Mouse (Mus musculus): ENCODE results near the gene Fam187a. TPM values are rescaled to one million over a fixed set of nuclear protein-coding genes. Genes with fewer than 3 reads are reported as not detected.
A peak's percentile ranks its signal among the peaks of the same experiment; 100 is the strongest.

Fam187a gene
- polyA plus RNA-seq, 1 experiment: not detected

- no peaks in the 10 kb centered on the region for H3K9me3 ChIP-seq (replicated peaks; ENCODE audit: control insufficient read depth, insufficient read depth, low read length, poor library complexity, severe bottlenecking)
- no peaks in the 10 kb centered on the region for H3K27me3 ChIP-seq (ENCODE audit: control insufficient read depth, insufficient read depth, low read length, poor library complexity, severe bottlenecking)
- TF ChIP-seq EP300 (IDR thresholded peaks at IDR 0.05; ENCODE audit: insufficient read depth, low read depth, low read length) (no peak), CTCF (IDR thresholded peaks at IDR 0.05; ENCODE audit: low read depth, low read length) (no peak), POLR2A (IDR thresholded peaks at IDR 0.05; ENCODE audit: insufficient read depth, low read length) (no peak)
- H3K27ac ChIP-seq (ENCODE audit: insufficient read depth, low read length): no peak overlapping the region
- peak overlapping the region; percentile 64 for H3K4me3 ChIP-seq (ENCODE audit: low read depth, low read length)
- no peaks in the 10 kb centered on the region for H3K36me3 ChIP-seq (ENCODE audit: control insufficient read depth, insufficient read depth, low read length, poor library complexity, severe bottlenecking)
- H3K4me1 ChIP-seq (ENCODE audit: control insufficient read depth, insufficient read depth, low read length): no peaks in the 10 kb centered on the region
- peak overlapping the region; percentile 47 for H3K9ac ChIP-seq (ENCODE audit: low read depth, poor library complexity, severe bottlenecking)
Measured at GRCm38 (mm10) chr11:102896641-102897040, 11.7 kb downstream of the Fam187a start.

GRCm38 (mm10) chr11:102898408-102898807 is 13.4 kb downstream of the Fam187a start:
- Histone ChIP-seq H3K9me3 (replicated peaks; ENCODE audit: control insufficient read depth, insufficient read depth, low read length, poor library complexity, severe bottlenecking) (no peaks in the 10 kb centered on the region), H3K27ac (ENCODE audit: insufficient read depth, low read length) (no peak overlapping the region), H3K9ac (ENCODE audit: low read depth, poor library complexity, severe bottlenecking) (no peak overlapping the region), H3K4me3 (ENCODE audit: low read depth, low read length) (no peak overlapping the region), H3K36me3 (ENCODE audit: control insufficient read depth, insufficient read depth, low read length, poor library complexity, severe bottlenecking) (no peaks in the 10 kb centered on the region), H3K4me1 (ENCODE audit: control insufficient read depth, insufficient read depth, low read length) (no peaks in the 10 kb centered on the region), H3K27me3 (ENCODE audit: control insufficient read depth, insufficient read depth, low read length, poor library complexity, severe bottlenecking) (no peaks in the 10 kb centered on the region)
- TF ChIP-seq CTCF (IDR thresholded peaks at IDR 0.05; ENCODE audit: low read depth, low read length) (no peak), POLR2A (IDR thresholded peaks at IDR 0.05; ENCODE audit: insufficient read depth, low read length) (no peak), EP300 (IDR thresholded peaks at IDR 0.05; ENCODE audit: insufficient read depth, low read depth, low read length) (no peak)

GRCm38 (mm10) chr11:102900763-102901162 is 15.8 kb downstream of the Fam187a start, which contains the start of gene Gfap:
Gfap (minus strand) TSS chr11:102900912.
- Histone ChIP-seq H3K9ac (ENCODE audit: low read depth, poor library complexity, severe bottlenecking) (no peak within 1 kb of the TSS), H3K27me3 (ENCODE audit: control insufficient read depth, insufficient read depth, low read length, poor library complexity, severe bottlenecking) (no peaks in the 10 kb centered on the region)
- TF ChIP-seq CTCF (IDR thresholded peaks at IDR 0.05; ENCODE audit: low read depth, low read length) (peak; percentile 93), EP300 (IDR thresholded peaks at IDR 0.05; ENCODE audit: insufficient read depth, low read depth, low read length) (no peak)

GRCm38 (mm10) chr11:102901199-102901598 is 16.2 kb downstream of the Fam187a start:
- H3K4me3 ChIP-seq (ENCODE audit: low read depth, low read length): no peak overlapping the region
- H3K9ac ChIP-seq (ENCODE audit: low read depth, poor library complexity, severe bottlenecking): no peak overlapping the region
- TF ChIP-seq POLR2A (IDR thresholded peaks at IDR 0.05; ENCODE audit: insufficient read depth, low read length) (no peak), EP300 (IDR thresholded peaks at IDR 0.05; ENCODE audit: insufficient read depth, low read depth, low read length) (no peak), CTCF (IDR thresholded peaks at IDR 0.05; ENCODE audit: low read depth, low read length) (no peak)
- H3K36me3 ChIP-seq (ENCODE audit: control insufficient read depth, insufficient read depth, low read length, poor library complexity, severe bottlenecking): peaks cover 10% of the 10 kb centered on the region
- no peaks in the 10 kb centered on the region for H3K27me3 ChIP-seq (ENCODE audit: control insufficient read depth, insufficient read depth, low read length, poor library complexity, severe bottlenecking)
- no peak overlapping the region for H3K27ac ChIP-seq (ENCODE audit: insufficient read depth, low read length)
- H3K4me1 ChIP-seq (ENCODE audit: control insufficient read depth, insufficient read depth, low read length): no peaks in the 10 kb centered on the region
- H3K9me3 ChIP-seq (replicated peaks; ENCODE audit: control insufficient read depth, insufficient read depth, low read length, poor library complexity, severe bottlenecking): no peaks in the 10 kb centered on the region

More at GRCm38 (mm10) chr11:102900763-102901162, 15.8 kb downstream of the Fam187a start, which contains the start of gene Gfap:
- Histone ChIP-seq H3K4me1 (ENCODE audit: control insufficient read depth, insufficient read depth, low read length) (no peaks in the 10 kb centered on the region), H3K27ac (ENCODE audit: insufficient read depth, low read length) (no peak within 1 kb of the TSS), H3K9me3 (replicated peaks; ENCODE audit: control insufficient read depth, insufficient read depth, low read length, poor library complexity, severe bottlenecking) (no peaks in the 10 kb centered on the region), H3K36me3 (ENCODE audit: control insufficient read depth, insufficient read depth, low read length, poor library complexity, severe bottlenecking) (peaks cover 9% of the 10 kb centered on the region), H3K4me3 (ENCODE audit: low read depth, low read length) (no peak within 1 kb of the TSS)

- TF ChIP-seq EP300 (IDR thresholded peaks at IDR 0.05; ENCODE audit: insufficient read depth, low read depth, low read length) (no peak), POLR2A (IDR thresholded peaks at IDR 0.05; ENCODE audit: insufficient read depth, low read length) (no peak), CTCF (IDR thresholded peaks at IDR 0.05; ENCODE audit: low read depth, low read length) (no peak)
- no peak overlapping the region for H3K27ac ChIP-seq (ENCODE audit: insufficient read depth, low read length)
Measured at GRCm38 (mm10) chr11:102902107-102902506, 17.1 kb downstream of the Fam187a start.

GRCm38 (mm10) chr11:102903654-102904053 is 18.7 kb downstream of the Fam187a start:
- Histone ChIP-seq H3K9ac (ENCODE audit: low read depth, poor library complexity, severe bottlenecking) (no peak overlapping the region), H3K36me3 (ENCODE audit: control insufficient read depth, insufficient read depth, low read length, poor library complexity, severe bottlenecking) (peaks cover 29% of the 10 kb centered on the region), H3K4me1 (ENCODE audit: control insufficient read depth, insufficient read depth, low read length) (no peaks in the 10 kb centered on the region), H3K9me3 (replicated peaks; ENCODE audit: control insufficient read depth, insufficient read depth, low read length, poor library complexity, severe bottlenecking) (no peaks in the 10 kb centered on the region), H3K27me3 (ENCODE audit: control insufficient read depth, insufficient read depth, low read length, poor library complexity, severe bottlenecking) (no peaks in the 10 kb centered on the region), H3K4me3 (ENCODE audit: low read depth, low read length) (no peak overlapping the region), H3K27ac (ENCODE audit: insufficient read depth, low read length) (no peak overlapping the region)
- no peak for TF ChIP-seq CTCF (IDR thresholded peaks at IDR 0.05; ENCODE audit: low read depth, low read length)
- no peak for TF ChIP-seq POLR2A (IDR thresholded peaks at IDR 0.05; ENCODE audit: insufficient read depth, low read length)
- no peak for TF ChIP-seq EP300 (IDR thresholded peaks at IDR 0.05; ENCODE audit: insufficient read depth, low read depth, low read length)

More at GRCm38 (mm10) chr11:102902107-102902506, 17.1 kb downstream of the Fam187a start:
- Histone ChIP-seq H3K9me3 (replicated peaks; ENCODE audit: control insufficient read depth, insufficient read depth, low read length, poor library complexity, severe bottlenecking) (no peaks in the 10 kb centered on the region), H3K36me3 (ENCODE audit: control insufficient read depth, insufficient read depth, low read length, poor library complexity, severe bottlenecking) (peaks cover 14% of the 10 kb centered on the region), H3K4me3 (ENCODE audit: low read depth, low read length) (no peak overlapping the region), H3K27me3 (ENCODE audit: control insufficient read depth, insufficient read depth, low read length, poor library complexity, severe bottlenecking) (no peaks in the 10 kb centered on the region), H3K9ac (ENCODE audit: low read depth, poor library complexity, severe bottlenecking) (no peak overlapping the region), H3K4me1 (ENCODE audit: control insufficient read depth, insufficient read depth, low read length) (no peaks in the 10 kb centered on the region)

All from ES-Bruce4 (cell line).